Mouse (Mus musculus): ENCODE data around the gene Znrf1. TPM values are rescaled to one million over a fixed set of nuclear protein-coding genes. Genes with fewer than 3 reads are reported as not detected.
"Not testable (repeated sequence)": the region's sequence is repeated elsewhere in the genome, so short reads cannot be mapped to it uniquely, and the experiment has no call there.

Znrf1 gene
- polyA plus RNA-seq, 1 experiment, result 25.7 TPM

DNA sequence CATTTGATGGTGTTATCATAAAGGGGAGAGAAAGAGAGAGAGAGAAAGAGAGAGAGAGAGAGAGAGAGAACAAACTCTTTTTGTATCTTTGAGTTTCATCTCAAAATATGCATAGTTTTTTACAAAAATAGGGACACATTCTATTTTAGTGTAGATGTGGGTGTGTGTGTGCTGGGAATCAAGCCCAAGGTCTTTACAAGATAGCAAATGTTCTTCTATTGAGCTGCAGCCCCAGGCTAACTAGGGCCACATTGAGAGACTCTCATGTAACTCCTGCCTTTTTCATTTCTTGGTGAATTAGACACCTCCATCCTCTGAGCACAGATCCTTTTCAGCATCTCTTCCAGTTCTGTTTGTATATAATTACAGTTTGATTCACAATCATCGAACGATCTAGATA is 105.2 kb downstream of the Znrf1 start:
- no peak overlapping the region for H3K4me3 ChIP-seq (ENCODE audit: low read depth, low read length)
- no peaks in the 10 kb centered on the region for H3K36me3 ChIP-seq (ENCODE audit: control insufficient read depth, insufficient read depth, low read length)
- WGBS, result 92% methylated on average over 2 of the region's 2 CpGs
- H3K4me1 ChIP-seq (ENCODE audit: control insufficient read depth, insufficient read depth, insufficient read length, low read length), result peaks cover 6% of the 10 kb centered on the region; the same call in 1 of the 2 replicates
- TF ChIP-seq POLR2A (IDR thresholded peaks at IDR 0.05; ENCODE audit: low read depth, low read length) (no peak), CTCF (IDR thresholded peaks at IDR 0.05; ENCODE audit: extremely low read depth, insufficient read length, insufficient replicate concordance, low read depth, low read length) (no peak)
- no peaks in the 10 kb centered on the region for H3K27me3 ChIP-seq (ENCODE audit: control insufficient read depth, insufficient read depth, low read length)
- no peak overlapping the region for H3K27ac ChIP-seq (ENCODE audit: insufficient read depth, low read depth, low read length)

DNA sequence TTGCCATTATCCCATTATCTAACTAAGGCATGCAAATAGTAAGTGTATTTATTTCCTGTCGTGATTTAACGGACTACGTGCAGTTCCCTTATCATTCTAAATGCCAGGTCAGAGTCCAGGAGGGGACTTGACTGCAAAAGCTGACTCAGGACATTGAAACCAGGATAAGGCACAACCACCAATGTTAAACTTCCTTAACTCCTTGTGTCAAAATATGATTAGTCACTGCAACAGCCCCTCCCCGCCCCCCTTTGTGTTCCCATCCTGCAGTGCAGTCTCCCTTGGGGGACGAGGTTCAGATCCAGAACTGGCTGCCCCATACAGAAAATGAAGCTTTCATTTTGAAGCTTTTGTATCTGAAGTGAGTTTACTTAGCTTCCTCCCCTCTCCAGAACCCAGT is 106.6 kb downstream of the Znrf1 start:
- H3K4me3 ChIP-seq (ENCODE audit: low read depth, low read length), result peak overlapping the region; percentile 43
- WGBS, result 8% methylated on average over 5 of the region's 5 CpGs
- H3K36me3 ChIP-seq (ENCODE audit: control insufficient read depth, insufficient read depth, low read length), result no peaks in the 10 kb centered on the region
- H3K27ac ChIP-seq (ENCODE audit: insufficient read depth, low read depth, low read length), result peak overlapping the region; percentile 93
- TF ChIP-seq CTCF (IDR thresholded peaks at IDR 0.05; ENCODE audit: extremely low read depth, insufficient read length, insufficient replicate concordance, low read depth, low read length) (no peak), POLR2A (IDR thresholded peaks at IDR 0.05; ENCODE audit: low read depth, low read length) (no peak)
- peaks cover 6% of the 10 kb centered on the region; the same call in 1 of the 2 replicates for H3K4me1 ChIP-seq (ENCODE audit: control insufficient read depth, insufficient read depth, insufficient read length, low read length)
- no peaks in the 10 kb centered on the region for H3K27me3 ChIP-seq (ENCODE audit: control insufficient read depth, insufficient read depth, low read length)

DNA sequence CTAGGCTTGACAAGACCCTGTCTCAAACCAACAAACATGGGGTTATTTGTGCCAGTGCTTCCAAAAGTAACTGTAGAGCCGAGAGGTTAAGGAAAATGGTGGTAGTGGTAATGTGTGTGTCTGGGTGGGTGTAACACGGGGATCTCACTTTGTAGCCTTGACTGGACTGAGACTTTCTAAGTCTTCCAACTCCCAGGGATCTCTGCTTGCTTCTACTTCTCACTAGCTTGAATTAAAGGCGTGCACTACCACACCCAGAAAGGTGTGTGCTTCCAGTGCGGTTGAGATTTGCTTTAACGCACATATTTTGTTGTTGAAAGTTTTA is 107.0 kb downstream of the Znrf1 start:
- Histone ChIP-seq H3K4me1 (ENCODE audit: control insufficient read depth, insufficient read depth, insufficient read length, low read length) (peaks cover 6% of the 10 kb centered on the region; the same call in 1 of the 2 replicates), H3K27me3 (ENCODE audit: control insufficient read depth, insufficient read depth, low read length) (no peaks in the 10 kb centered on the region), H3K27ac (ENCODE audit: insufficient read depth, low read depth, low read length) (peak overlapping the region; percentile 93), H3K4me3 (ENCODE audit: low read depth, low read length) (no peak overlapping the region), H3K36me3 (ENCODE audit: control insufficient read depth, insufficient read depth, low read length) (no peaks in the 10 kb centered on the region)
- no peak for TF ChIP-seq POLR2A (IDR thresholded peaks at IDR 0.05; ENCODE audit: low read depth, low read length)
- TF ChIP-seq CTCF (IDR thresholded peaks at IDR 0.05; ENCODE audit: extremely low read depth, insufficient read length, insufficient replicate concordance, low read depth, low read length), result no peak
- 4% methylated on average over 5 of the region's 5 CpGs for WGBS

DNA sequence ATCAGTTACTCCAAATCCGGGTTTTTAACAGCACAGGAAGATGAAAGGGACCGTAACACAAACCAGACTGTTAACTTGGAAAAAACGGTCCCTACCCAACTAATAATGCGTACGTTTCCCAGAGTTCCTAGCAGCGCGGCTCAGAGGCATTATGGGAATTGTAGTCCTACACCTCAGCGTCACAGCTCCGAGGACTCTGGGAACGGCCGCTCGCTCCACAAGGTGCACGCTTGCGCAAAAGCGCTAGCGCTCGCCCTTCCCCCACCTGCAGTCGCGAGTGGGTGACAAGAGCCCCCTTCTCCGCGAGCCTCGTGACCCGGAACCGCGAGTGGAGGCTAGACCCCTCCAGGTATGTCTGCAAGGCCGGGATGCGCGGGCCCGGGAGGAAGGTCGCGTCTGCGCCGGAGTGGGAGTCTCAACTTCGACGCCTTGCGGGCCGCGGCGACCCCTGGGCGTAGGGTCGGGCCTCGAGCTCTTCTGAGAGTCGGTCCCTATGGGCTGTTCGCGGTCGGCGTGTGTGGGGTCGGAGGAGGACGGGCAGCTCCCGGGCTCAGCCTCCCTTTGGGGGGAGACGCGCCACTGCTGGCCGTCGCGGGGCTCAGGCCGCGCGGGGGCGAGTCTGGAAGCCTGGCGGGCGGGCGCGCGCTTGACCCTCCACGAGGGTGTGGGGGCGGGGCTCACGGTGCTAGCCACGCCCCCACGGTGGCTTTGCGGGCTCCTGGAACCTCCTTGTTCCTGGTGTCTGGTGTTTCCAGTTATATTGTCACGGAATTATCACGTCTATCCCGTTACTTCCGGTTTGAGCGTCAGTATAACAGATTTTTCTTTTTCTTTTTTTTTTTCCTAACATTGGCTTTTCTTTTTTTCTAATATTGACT is 107.6 kb downstream of the Znrf1 start, which contains the start of gene Zfp1:
Zfp1 (plus strand) TSS at position 138 of the 878 bp plus-strand sequence.
- Histone ChIP-seq H3K36me3 (ENCODE audit: control insufficient read depth, insufficient read depth, low read length) (no peaks in the 10 kb centered on the region), H3K27ac (ENCODE audit: insufficient read depth, low read depth, low read length) (peak within 1 kb of the TSS; percentile 93), H3K4me1 (ENCODE audit: control insufficient read depth, insufficient read depth, insufficient read length, low read length) (peaks cover 1% of the 10 kb centered on the region; the same call in 1 of the 2 replicates), H3K27me3 (ENCODE audit: control insufficient read depth, insufficient read depth, low read length) (no peaks in the 10 kb centered on the region), H3K4me3 (ENCODE audit: low read depth, low read length) (peak within 1 kb of the TSS; percentile 94)
- TF ChIP-seq CTCF (IDR thresholded peaks at IDR 0.05; ENCODE audit: extremely low read depth, insufficient read length, insufficient replicate concordance, low read depth, low read length), result no peak
- TF ChIP-seq POLR2A (IDR thresholded peaks at IDR 0.05; ENCODE audit: low read depth, low read length), result peak; percentile 59
- 1% methylated on average over 73 of the region's 75 CpGs for WGBS

DNA sequence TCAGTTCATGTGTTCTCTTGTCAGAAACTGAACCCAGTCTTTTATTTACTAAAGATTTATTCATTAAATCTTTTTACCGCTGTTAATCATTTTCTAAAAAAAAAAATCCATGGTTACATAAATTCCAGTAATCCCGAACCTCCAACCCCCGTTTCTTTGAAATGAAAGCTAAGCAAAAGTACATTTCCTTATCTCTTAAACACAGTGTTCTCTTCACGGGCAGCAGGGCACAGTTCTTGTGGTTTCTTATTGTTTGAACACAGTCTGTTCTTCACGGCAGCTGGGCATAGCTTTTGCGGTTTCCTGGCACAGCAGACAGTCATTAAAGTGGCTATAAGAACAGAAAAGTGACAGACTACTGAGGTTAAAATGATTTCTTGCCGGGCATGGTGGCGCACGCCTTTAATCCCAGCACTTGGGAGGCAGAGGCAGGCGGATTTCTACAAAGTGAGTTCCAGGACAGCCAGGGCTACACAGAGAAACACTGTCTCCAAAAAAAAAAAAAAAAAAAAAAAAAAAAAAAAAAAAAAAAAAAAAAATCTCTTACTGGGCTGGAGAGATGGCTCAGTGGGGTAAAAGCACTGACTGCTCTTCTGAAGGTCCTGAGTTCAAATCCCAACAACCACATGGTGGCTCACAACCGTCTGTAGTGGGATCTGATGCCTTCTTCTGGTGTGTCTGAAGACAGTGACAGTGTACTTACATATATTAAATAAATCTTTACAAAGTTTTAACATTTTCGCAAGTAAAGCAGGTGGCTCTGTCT is 108.6 kb downstream of the Znrf1 start:
- not testable (repeated sequence) for H3K27me3 ChIP-seq (ENCODE audit: control insufficient read depth, insufficient read depth, low read length); H3K36me3 ChIP-seq (ENCODE audit: control insufficient read depth, insufficient read depth, low read length); H3K4me1 ChIP-seq (ENCODE audit: control insufficient read depth, insufficient read depth, insufficient read length, low read length)
- Histone ChIP-seq H3K4me3 (ENCODE audit: low read depth, low read length) (peak overlapping the region; percentile 94; the same call in 1 of the 2 replicates), H3K27ac (ENCODE audit: insufficient read depth, low read depth, low read length) (peak overlapping the region; percentile 91)
- WGBS, result 27% methylated on average over 12 of the region's 12 CpGs

DNA sequence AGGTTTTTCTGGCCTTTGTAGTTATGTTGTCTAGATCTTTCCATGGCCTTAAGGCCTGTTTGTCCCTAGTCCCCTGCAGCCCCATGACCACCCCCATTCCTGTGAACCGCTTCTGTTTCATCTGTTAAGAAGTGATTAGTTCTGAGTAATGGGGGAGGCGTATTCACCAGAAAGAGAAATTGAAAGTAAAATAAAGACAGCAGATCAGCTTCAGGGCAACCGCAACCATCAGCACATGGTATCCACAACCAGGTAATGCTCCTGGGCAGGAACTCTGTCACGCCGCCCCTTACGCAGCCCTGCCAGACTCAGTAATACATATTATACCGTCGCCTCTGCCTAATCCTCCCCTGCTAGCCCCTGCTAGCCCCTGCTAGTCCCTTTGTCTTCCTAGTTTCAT is 109.8 kb downstream of the Znrf1 start:
- H3K36me3 ChIP-seq (ENCODE audit: control insufficient read depth, insufficient read depth, low read length), result no peaks in the 10 kb centered on the region
- H3K4me3 ChIP-seq (ENCODE audit: low read depth, low read length), result no peak overlapping the region
- H3K4me1 ChIP-seq (ENCODE audit: control insufficient read depth, insufficient read depth, insufficient read length, low read length), result no peaks in the 10 kb centered on the region; the same call in 1 of the 2 replicates
- no peak overlapping the region for H3K27ac ChIP-seq (ENCODE audit: insufficient read depth, low read depth, low read length)
- no peaks in the 10 kb centered on the region for H3K27me3 ChIP-seq (ENCODE audit: control insufficient read depth, insufficient read depth, low read length)
- 81% methylated on average over 8 of the region's 8 CpGs for WGBS
- TF ChIP-seq POLR2A (IDR thresholded peaks at IDR 0.05; ENCODE audit: low read depth, low read length), result no peak
- TF ChIP-seq CTCF (IDR thresholded peaks at IDR 0.05; ENCODE audit: extremely low read depth, insufficient read length, insufficient replicate concordance, low read depth, low read length), result no peak

DNA sequence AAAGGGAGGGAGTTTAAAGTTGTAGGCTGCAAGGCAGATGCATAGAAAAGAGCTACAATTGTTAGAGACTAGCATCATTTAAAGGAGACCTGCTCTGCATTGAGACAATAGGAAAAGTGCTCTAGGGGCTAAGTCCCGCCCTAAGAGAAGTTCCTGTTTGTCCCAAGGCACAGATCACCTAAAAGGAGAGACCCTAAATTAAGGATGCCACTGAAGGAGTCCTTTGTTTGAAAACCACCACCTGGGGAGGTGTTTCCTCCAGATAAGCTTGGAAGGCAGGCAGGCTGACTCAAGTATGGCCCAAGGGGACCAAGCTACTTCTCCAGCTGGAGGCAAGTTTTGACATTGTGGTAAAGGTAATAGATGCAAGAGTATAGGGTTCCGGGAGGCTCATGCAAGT is 112.9 kb downstream of the Znrf1 start:
- no peak overlapping the region for H3K27ac ChIP-seq (ENCODE audit: insufficient read depth, low read depth, low read length)
- WGBS, result 80% methylated on average over 2 of the region's 2 CpGs

More for the DNA sequence above, 112.9 kb downstream of the Znrf1 start:
- Histone ChIP-seq H3K36me3 (ENCODE audit: control insufficient read depth, insufficient read depth, low read length) (no peaks in the 10 kb centered on the region), H3K4me3 (ENCODE audit: low read depth, low read length) (no peak overlapping the region), H3K27me3 (ENCODE audit: control insufficient read depth, insufficient read depth, low read length) (no peaks in the 10 kb centered on the region), H3K4me1 (ENCODE audit: control insufficient read depth, insufficient read depth, insufficient read length, low read length) (peaks cover 2% of the 10 kb centered on the region; the same call in 1 of the 2 replicates)
- TF ChIP-seq POLR2A (IDR thresholded peaks at IDR 0.05; ENCODE audit: low read depth, low read length) (no peak), CTCF (IDR thresholded peaks at IDR 0.05; ENCODE audit: extremely low read depth, insufficient read length, insufficient replicate concordance, low read depth, low read length) (no peak)

All from small intestine, adult 2 months (tissue).